Mouse (Mus musculus): ENCODE results near the gene Ttll12. TPM values are rescaled to one million over a fixed set of nuclear protein-coding genes. Genes with fewer than 3 reads are reported as not detected.

Gene Ttll12
- total and polyA plus RNA-seq, 3 experiments, result 21.9 to 40.0 (median 31.1) TPM

GRCm38 (mm10) chr15:83575543-83575942 is 19.4 kb downstream of the Ttll12 start:
- Histone ChIP-seq H3K9ac (ENCODE audit: insufficient read depth, low read depth) (no peak overlapping the region), H3K79me2 (replicated peaks; ENCODE audit: control insufficient read depth, extremely low read depth, insufficient read depth, poor library complexity, severe bottlenecking) (no peaks in the 10 kb centered on the region), H3K27me3 (replicated peaks) (no peaks in the 10 kb centered on the region), H3K4me3 (replicated peaks in 1 of 3; ENCODE audit: low read depth in 2 of 3, low read length in 2 of 3, poor library complexity in 1 of 3) (no peak overlapping the region), H3K27ac (ENCODE audit: insufficient read depth, low read depth) (no peak overlapping the region), H3K4me2 (ENCODE audit: insufficient read depth, low read depth, poor library complexity, severe bottlenecking) (no peak overlapping the region), H3K36me3 (replicated peaks in 1 of 2; ENCODE audit: control insufficient read depth in 1 of 2, insufficient read depth in 1 of 2, low read length in 1 of 2) (peaks cover 64 to 86% of the 10 kb centered on the region in 2 experiments), H3K9me3 (replicated peaks; ENCODE audit: low read length) (no peaks in the 10 kb centered on the region), H3K4me1 (ENCODE audit: control insufficient read depth in 1 of 2, insufficient read depth in 2 of 2) (peaks cover 0 to 4% of the 10 kb centered on the region in 2 experiments; a peak in 1 of 4 replicates)
- TF ChIP-seq JUND (conservative IDR thresholded peaks at IDR 0.05; ENCODE audit: low read depth, low read length) (no peak), SMC3 (IDR thresholded peaks at IDR 0.05; ENCODE audit: low read depth, low read length) (no peak), BHLHE40 (IDR thresholded peaks at IDR 0.05; ENCODE audit: low read depth, low read length) (no peak), MAZ (IDR thresholded peaks at IDR 0.05; ENCODE audit: low read depth, low read length) (no peak)
- in situ Hi-C loops (cut with MboI; ENCODE audit: low pct_ligation_motif_present, low pct_unique_long_range_greater_than_20kb, low sequenced_read_pairs), result no loop called here
- dilution Hi-C loops (cut with MboI; ENCODE audit: extremely low pct_ligation_motif_present, extremely low pct_unique_long_range_greater_than_20kb, low sequenced_read_pairs), result no loop called here
- no peak for DNase-seq (ENCODE audit: extremely low read depth)

DNA sequence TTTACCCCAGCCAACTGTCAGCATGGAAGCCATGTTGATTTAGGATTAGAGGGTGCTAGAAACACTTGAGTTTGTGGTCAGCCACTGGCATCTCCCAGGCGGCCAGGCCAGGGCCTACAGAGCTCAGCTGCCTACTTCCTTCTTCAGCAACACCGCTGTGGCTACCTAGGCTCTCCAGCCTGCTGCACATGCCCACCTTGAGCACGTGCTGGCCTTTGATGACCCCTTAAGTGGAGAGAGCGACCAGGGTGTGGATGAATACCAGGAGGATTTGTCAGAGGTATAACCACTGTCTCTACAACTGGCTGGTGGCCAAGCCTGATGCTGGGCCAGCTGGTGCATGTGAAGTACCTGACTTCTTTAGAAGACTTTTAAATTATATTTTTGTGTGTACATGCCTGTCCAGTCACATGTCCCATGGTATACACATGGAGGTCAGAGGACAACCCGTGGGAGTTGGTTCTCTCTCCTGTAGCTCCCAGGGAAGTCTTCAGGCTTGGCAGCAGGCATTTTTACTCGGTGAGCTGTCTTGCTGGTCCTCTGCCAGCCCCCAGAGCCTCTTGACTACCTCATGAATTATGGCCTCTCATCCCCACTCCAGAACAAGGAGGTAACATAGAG is 20.1 kb downstream of the Ttll12 start:
- Histone ChIP-seq H3K27ac (ENCODE audit: insufficient read depth, low read depth) (no peak overlapping the region), H3K4me3 (replicated peaks in 1 of 3; ENCODE audit: low read depth in 2 of 3, low read length in 2 of 3, poor library complexity in 1 of 3) (no peak overlapping the region), H3K4me2 (ENCODE audit: insufficient read depth, low read depth, poor library complexity, severe bottlenecking) (no peak overlapping the region), H3K9me3 (replicated peaks; ENCODE audit: low read length) (no peaks in the 10 kb centered on the region), H3K79me2 (replicated peaks; ENCODE audit: control insufficient read depth, extremely low read depth, insufficient read depth, poor library complexity, severe bottlenecking) (no peaks in the 10 kb centered on the region), H3K36me3 (replicated peaks in 1 of 2; ENCODE audit: control insufficient read depth in 1 of 2, insufficient read depth in 1 of 2, low read length in 1 of 2) (peaks cover 57 to 79% of the 10 kb centered on the region in 2 experiments), H3K27me3 (replicated peaks) (no peaks in the 10 kb centered on the region), H3K9ac (ENCODE audit: insufficient read depth, low read depth) (no peak overlapping the region), H3K4me1 (ENCODE audit: control insufficient read depth in 1 of 2, insufficient read depth in 2 of 2) (peaks cover 0 to 11% of the 10 kb centered on the region in 2 experiments; a peak in 1 of 4 replicates)
- no peak for TF ChIP-seq ZKSCAN1 (IDR thresholded peaks at IDR 0.05; ENCODE audit: borderline replicate concordance, low read depth, low read length)
- TF ChIP-seq ZMIZ1 (IDR thresholded peaks at IDR 0.05; ENCODE audit: low read depth, low read length), result no peak
- no peak for TF ChIP-seq IRF4 (IDR thresholded peaks at IDR 0.05; ENCODE audit: low read depth, low read length)
- no peak for TF ChIP-seq JUND (conservative IDR thresholded peaks at IDR 0.05; ENCODE audit: low read depth, low read length)
- no peak for TF ChIP-seq ZC3H11A (IDR thresholded peaks at IDR 0.05; ENCODE audit: low read depth, low read length)
- no peak for TF ChIP-seq USF2 (conservative IDR thresholded peaks at IDR 0.05; ENCODE audit: low read depth, low read length)
- TF ChIP-seq TBP (conservative IDR thresholded peaks at IDR 0.05; ENCODE audit: low read depth, low read length), result no peak
- no peak for TF ChIP-seq MEF2A (IDR thresholded peaks at IDR 0.05; ENCODE audit: borderline replicate concordance, low read depth, low read length)
- TF ChIP-seq MXI1 (IDR thresholded peaks at IDR 0.05; ENCODE audit: low read depth, low read length), result no peak
- TF ChIP-seq GABPA (IDR thresholded peaks at IDR 0.05; ENCODE audit: insufficient replicate concordance, low read depth, low read length), result no peak
- no peak for TF ChIP-seq ELF1 (IDR thresholded peaks at IDR 0.05; ENCODE audit: low read depth, low read length)
- no peak for TF ChIP-seq MYC (IDR thresholded peaks at IDR 0.05; ENCODE audit: low read depth, low read length)
- TF ChIP-seq KAT2A (IDR thresholded peaks at IDR 0.05; ENCODE audit: insufficient replicate concordance, low read length), result no peak
- no peak for TF ChIP-seq NRF1 (IDR thresholded peaks at IDR 0.05; ENCODE audit: low read depth, low read length)
- no peak for TF ChIP-seq JUN (IDR thresholded peaks at IDR 0.05; ENCODE audit: insufficient read depth, low read depth, low read length)
- TF ChIP-seq USF1 (IDR thresholded peaks at IDR 0.05; ENCODE audit: low read depth, low read length), result no peak
- dilution Hi-C loops (cut with MboI; ENCODE audit: extremely low pct_ligation_motif_present, extremely low pct_unique_long_range_greater_than_20kb, low sequenced_read_pairs), result no loop called here
- no peak for DNase-seq (ENCODE audit: extremely low read depth)
- in situ Hi-C loops (cut with MboI; ENCODE audit: low pct_ligation_motif_present, low pct_unique_long_range_greater_than_20kb, low sequenced_read_pairs), result no loop called here
